8 mouse cellular contexts compared by ENCODE assay signal in genomic region chr12:44330216-44330719, GRCm38 (mm10). TPM values are rescaled to one million over a fixed set of nuclear protein-coding genes. Genes with fewer than 3 reads are reported as not detected.
DNase-seq lines count a peak whose midpoint lies in the region; ATAC-seq and TF ChIP-seq lines count a peak whose summit lies in the region.

No protein-coding gene starts in this region.

- peak overlapping the region; percentile 65 for H3K4me3 ChIP-seq in kidney, postnatal 0 days (replicated peaks; ENCODE audit: low read depth, low read length)
- peak overlapping the region; percentile 62 for H3K4me3 ChIP-seq in brown adipose tissue, adult 24 weeks (ENCODE audit: insufficient read depth, low read depth, low read length)
- H3K4me3 ChIP-seq in forebrain, embryonic 13.5 days: peak overlapping the region; percentile 86

- no peak for ATAC-seq in kidney, postnatal 0 days (replicated peaks; ENCODE audit: low FRiP score, low read depth)
- ATAC-seq in forebrain, embryonic 13.5 days: peak; percentile 44
- ATAC-seq in megakaryocyte progenitor cell, adult 5-6 weeks (replicated peaks; ENCODE audit: poor library complexity): peak; percentile 32; the same call in 1 of the 2 replicates

- H3K9ac ChIP-seq in kidney, postnatal 0 days (ENCODE audit: low read depth, low read length): peak overlapping the region; percentile 50; the same call in 1 of the 2 replicates
- peak overlapping the region; percentile 88 for H3K9ac ChIP-seq in forebrain, embryonic 13.5 days

- H3K27me3 ChIP-seq in kidney, postnatal 0 days (ENCODE audit: insufficient read depth, low read length): no peaks in the 10 kb centered on the region
- H3K27me3 ChIP-seq in forebrain, embryonic 13.5 days: no peaks in the 10 kb centered on the region

- no peaks in the 10 kb centered on the region for H3K4me1 ChIP-seq in kidney, postnatal 0 days (replicated peaks; ENCODE audit: insufficient read depth, low read length)
- H3K4me1 ChIP-seq in brown adipose tissue, adult 24 weeks (ENCODE audit: control insufficient read depth, insufficient read depth, insufficient read length, low read length): peaks cover 2% of the 10 kb centered on the region; the same call in 1 of the 2 replicates
- H3K4me1 ChIP-seq in forebrain, embryonic 13.5 days: peaks cover 35% of the 10 kb centered on the region

- H3K36me3 ChIP-seq in kidney, postnatal 0 days (ENCODE audit: insufficient read depth, low read length): no peaks in the 10 kb centered on the region
- no peaks in the 10 kb centered on the region for H3K36me3 ChIP-seq in forebrain, embryonic 13.5 days (ENCODE audit: poor library complexity, severe bottlenecking)

- H3K4me2 ChIP-seq in kidney, postnatal 0 days (ENCODE audit: low read length): peak overlapping the region; percentile 98
- H3K4me2 ChIP-seq in forebrain, embryonic 13.5 days: peak overlapping the region; percentile 83

- no peak overlapping the region for H3K27ac ChIP-seq in kidney, postnatal 0 days
- H3K27ac ChIP-seq in brown adipose tissue, adult 24 weeks (replicated peaks; ENCODE audit: low read depth, low read length): no peak overlapping the region
- H3K27ac ChIP-seq in forebrain, embryonic 13.5 days: peak overlapping the region; percentile 92

- TF ChIP-seq CTCF in kidney, postnatal 0 days (IDR thresholded peaks at IDR 0.05; ENCODE audit: low read depth): no peak

- WGBS in kidney, postnatal 0 days: 3% methylated on average over 9 of the region's 9 CpGs
- WGBS in forebrain, embryonic 13.5 days: under 1% methylated on average over 9 of the region's 9 CpGs

- no peaks in the 10 kb centered on the region for H3K9me3 ChIP-seq in kidney, postnatal 0 days (replicated peaks; ENCODE audit: low read length)
- H3K9me3 ChIP-seq in forebrain, embryonic 13.5 days (replicated peaks): no peaks in the 10 kb centered on the region

- peak; percentile 2 for DNase-seq in kidney, postnatal 0 days (ENCODE audit: low spot score)
- DNase-seq in kidney, postnatal 36 days: no peak
- no peak for DNase-seq in T-cell, adult 2 months (ENCODE audit: low spot score)
- no peak for DNase-seq in adrenal gland, adult 18-20 months (ENCODE audit: low spot score in 2 of 2)
- DNase-seq in spleen, adult 18-20 months: no peak

RNA-seq across cellular contexts. Expression of gene Nrcam, which starts 1.6 kb away (rescaled TPM):
- 5.1 and 6.0 TPM in 2 replicates for polyA plus RNA-seq in kidney, postnatal 0 days (2015; fragmentation: Nextera tagmentation; extraction: Ambion mirVana)
- polyA plus RNA-seq in brown adipose tissue, adult 24 weeks (2012; ENCODE audit: insufficient read depth, insufficient read length, missing spikeins): 0.42 and 0.55 TPM in 2 replicates
- 83.7 and 91.2 TPM in 2 replicates for polyA plus RNA-seq in forebrain, embryonic 13.5 days (2015; fragmentation: Nextera tagmentation; extraction: Ambion mirVana)
- total RNA-seq in megakaryocyte progenitor cell, adult 5-6 weeks (2015): 0.37 TPM in 1 of 2 replicates, not detected in the other
- 0.10 and 0.21 TPM in 2 replicates for total RNA-seq in megakaryocyte progenitor cell, adult 5-6 weeks (2017)
- 1 to 10 TPM; 4.4 to 9.3 TPM for total RNA-seq in adrenal gland, adult 18-20 months (2021)

Comparison
In these comparisons a context has a peak if more than half of its experiments do, and no peak if none do; other contexts are left out.
1. RNA of gene Nrcam, which starts 1.6 kb away (polyA plus RNA-seq): 83.7 to 91.2 TPM in forebrain, embryonic 13.5 days; 5.1 to 6.0 TPM in kidney, postnatal 0 days and 0.42 to 0.55 TPM in brown adipose tissue, adult 24 weeks; every median in the first group is over 10 times any median in the second.
2. Peak in every context shown above with its lines, with median percentiles within 50 percentile points of each other: H3K4me3 ChIP-seq.